Mouse (Mus musculus) brain, embryonic 14.5 days (tissue): ENCODE measurements around the gene Amer2. TPM values are rescaled to one million over a fixed set of nuclear protein-coding genes. Genes with fewer than 3 reads are reported as not detected.

ENCODE experiments used
- DNase-seq: peaks from one replicate; pipeline ENCODE4 v3.0.0-alpha.2; 2011; ENCODE audit warnings: low read depth
- CTCF ChIP-seq: fragments of 200-500 bp; IDR thresholded peaks from 2 replicates; pipeline ENCODE4 v1.5.1; 2012; ENCODE audit warnings: inconsistent platforms, mild to moderate bottlenecking, moderate library complexity, borderline replicate concordance; ENCODE audit not compliant: insufficient read depth, insufficient read length; ENCODE audit errors: extremely low read depth
- POLR2A ChIP-seq: fragments of 200-500 bp; IDR thresholded peaks from 2 replicates; pipeline ENCODE4 v1.6.1; 2012; ENCODE audit warnings: mild to moderate bottlenecking, inconsistent platforms, borderline replicate concordance; ENCODE audit not compliant: poor library complexity, insufficient read depth, insufficient read length, severe bottlenecking; ENCODE audit errors: extremely low read depth
- polyA plus RNA-seq: library from polyadenylated mRNA; depleted of rRNA; stranded (reverse); fragments of >200 nt; gene quantifications from 2 replicates; pipeline ENCODE4 v1.2.3, GENCODE M21; 2012; rRNA removed

Amer2 gene
- polyA plus RNA-seq, 1 experiment = 27.4 TPM

DNA sequence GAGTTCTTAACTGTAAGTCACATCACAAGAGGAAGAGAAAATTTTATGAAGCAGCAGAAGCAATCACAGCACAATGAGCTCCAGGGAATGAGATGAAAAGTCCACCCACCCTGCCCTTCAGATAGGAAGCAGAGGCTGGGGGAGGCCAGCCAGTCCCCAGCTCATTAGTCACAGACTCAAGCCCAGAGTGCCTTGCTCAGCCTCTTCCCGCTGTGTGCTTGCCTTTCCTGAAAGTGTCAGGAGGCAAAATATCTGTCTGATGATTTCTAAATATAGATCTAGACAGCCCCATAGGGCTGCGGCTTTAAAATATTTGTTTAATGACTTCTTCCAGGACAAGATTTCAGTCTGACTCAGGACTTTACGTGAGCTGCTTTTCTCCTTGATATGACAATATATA is 54.8 kb downstream of the Amer2 start:
- no peak for TF ChIP-seq POLR2A
- TF ChIP-seq CTCF = no peak
- peak; percentile 62 for DNase-seq

DNA sequence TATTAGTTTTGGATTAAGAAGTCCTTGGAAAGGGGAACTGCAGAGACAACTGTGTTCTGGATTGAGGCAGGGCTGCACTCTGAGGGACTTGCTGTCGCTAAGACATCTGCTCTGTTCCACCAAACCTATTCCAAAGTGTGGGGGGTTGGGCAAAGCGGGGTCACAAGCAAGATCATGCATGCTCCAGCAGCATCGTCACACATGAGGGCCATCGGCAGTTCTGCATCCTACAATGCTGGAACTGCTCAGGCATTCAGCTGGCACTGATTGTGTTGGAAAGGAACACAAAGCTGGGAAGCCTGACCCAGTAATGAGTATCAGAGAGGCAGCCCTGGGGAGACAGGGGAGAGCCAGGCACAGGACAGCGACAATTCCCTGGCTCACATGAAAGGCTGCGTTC is 56.5 kb downstream of the Amer2 start:
- no peak for TF ChIP-seq POLR2A
- no peak for TF ChIP-seq CTCF
- peak; percentile 81 for DNase-seq

DNA sequence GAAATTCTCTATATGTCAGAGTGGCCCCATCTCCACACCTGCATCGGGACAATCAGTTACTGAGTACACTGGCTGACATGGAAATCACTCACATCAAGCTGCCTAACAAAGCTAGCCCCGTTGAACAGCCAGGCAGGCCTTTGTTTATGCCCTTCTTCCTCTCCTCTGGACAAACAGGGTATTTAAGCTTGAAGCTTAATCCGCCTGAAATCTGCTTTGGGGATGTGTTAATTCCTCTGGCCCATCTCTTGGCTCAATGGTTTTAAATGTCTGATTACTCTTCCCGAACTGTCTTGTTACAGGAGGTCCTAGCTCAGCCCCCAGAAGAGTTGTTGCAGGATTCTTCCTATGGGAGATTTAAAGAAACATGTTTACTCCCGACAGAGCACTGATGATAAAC is 58.5 kb downstream of the Amer2 start:
- peak; percentile 32 for DNase-seq
- TF ChIP-seq POLR2A (no peak), CTCF (no peak)

DNA sequence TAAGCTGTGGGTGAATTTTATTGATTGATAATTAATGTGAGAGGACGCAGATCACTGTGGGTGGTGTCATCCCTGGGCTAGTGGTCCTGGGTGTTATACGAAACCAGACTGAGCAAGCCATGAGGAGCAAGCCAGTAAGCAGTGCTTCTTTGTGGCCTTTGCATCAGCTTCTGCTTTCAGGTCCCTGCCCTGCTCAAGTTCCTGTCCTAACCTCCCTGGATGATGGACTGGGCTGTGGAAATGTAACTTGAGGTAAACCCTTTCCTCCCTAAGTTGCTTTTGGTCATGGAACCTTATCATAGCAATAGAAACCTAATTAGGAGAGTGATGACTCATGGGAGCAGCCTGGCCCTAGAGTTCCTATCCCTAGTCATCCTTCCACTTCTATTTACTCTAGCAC is 59.1 kb downstream of the Amer2 start:
- TF ChIP-seq CTCF (no peak), POLR2A (no peak)
- no peak for DNase-seq

DNA sequence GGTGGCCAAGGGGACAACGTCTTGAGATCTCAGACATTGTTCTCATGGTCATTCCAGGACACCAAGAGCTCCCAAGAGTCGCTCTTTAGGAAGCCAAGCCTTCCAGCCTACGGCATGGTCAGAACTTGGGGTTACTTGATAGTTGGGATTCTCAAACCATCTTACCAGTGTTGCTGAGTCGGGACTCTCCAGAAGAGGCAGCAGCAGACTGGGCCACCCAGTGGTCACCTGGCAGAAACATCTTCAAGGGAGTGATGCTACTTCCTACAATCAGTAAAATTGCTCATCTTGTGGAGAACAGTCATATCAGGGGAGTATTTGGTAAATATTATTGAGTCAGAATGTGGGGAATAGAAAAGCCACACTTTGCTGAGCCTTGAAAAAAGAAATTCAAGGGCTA is 62.5 kb downstream of the Amer2 start:
- TF ChIP-seq CTCF (peak; percentile 48; the same call in 1 of the 2 replicates), POLR2A (no peak)
- peak; percentile 38 for DNase-seq

DNA sequence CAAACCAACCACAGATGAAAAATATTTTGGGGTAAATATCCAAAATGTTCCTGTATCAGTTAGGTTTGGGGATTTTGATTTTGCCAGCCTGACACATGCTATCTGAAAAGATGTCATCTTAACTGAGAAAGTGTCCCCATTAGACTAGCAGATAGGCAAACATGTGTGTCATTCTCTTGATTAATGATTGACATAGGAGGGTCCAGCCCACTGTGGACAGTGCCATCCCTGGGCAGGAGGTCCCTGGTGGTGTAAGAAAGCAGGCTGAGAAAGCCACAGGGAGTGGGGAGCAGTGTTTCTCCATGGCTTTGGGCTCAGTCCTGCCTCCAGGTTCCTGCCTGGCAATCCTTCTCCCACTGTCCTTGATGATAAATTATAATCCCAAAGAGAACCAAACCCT is 63.3 kb downstream of the Amer2 start:
- TF ChIP-seq POLR2A (no peak), CTCF (no peak)
- DNase-seq = no peak

Other genes starting within 250 kb of the Amer2 start
- 6.1 and 17.4 TPM in 2 replicates for gene Atp8a2, start 176.1 kb upstream of the Amer2 start, polyA plus RNA-seq
- gene Nupl1, start 121.8 kb upstream of the Amer2 start, polyA plus RNA-seq = not detected in 2 replicates
- gene Gm49336, start 121.8 kb upstream of the Amer2 start, polyA plus RNA-seq = 52.3 and 54.3 TPM in 2 replicates
- 43.8 and 44.8 TPM in 2 replicates for gene Mtmr6, start 108.0 kb upstream of the Amer2 start, polyA plus RNA-seq